Mouse (Mus musculus) intestine, embryonic 16.5 days (tissue): ENCODE data around the gene Asb16. TPM values are rescaled to one million over a fixed set of nuclear protein-coding genes. Genes with fewer than 3 reads are reported as not detected.
A peak's percentile ranks its signal among the peaks of the same experiment; 100 is the strongest.

Experiments used
- ATAC-seq: fragments of 200-750 bp; cut with Nextera tagmentation; 2 replicates; pipeline ENCODE4 v1.8.0; 2017; ENCODE audit warnings: moderate TSS enrichment, moderate library complexity
- H3K27ac ChIP-seq: fragments of 300-500 bp; sonication (generic); 2 replicates; pipeline ENCODE4 v1.5.1; 2014; ENCODE audit warnings: mild to moderate bottlenecking, low read length
- H3K27me3 ChIP-seq: fragments of 300-500 bp; sonication (generic); replicated peaks from 2 replicates; pipeline ENCODE4 v1.6.1; 2014; ENCODE audit warnings: low read length, control low read depth, mixed read lengths; ENCODE audit not compliant: control insufficient read depth, insufficient read depth
- H3K36me3 ChIP-seq: fragments of 300-500 bp; sonication (generic); 2 replicates; pipeline ENCODE4 v1.6.1; 2014; ENCODE audit warnings: low read length, control low read depth; ENCODE audit not compliant: control insufficient read depth, insufficient read depth
- H3K4me1 ChIP-seq: fragments of 300-500 bp; sonication (generic); 2 replicates; pipeline ENCODE4 v1.6.1; 2014; ENCODE audit warnings: low read length, control low read depth, mixed read lengths; ENCODE audit not compliant: control insufficient read depth, insufficient read depth
- H3K4me2 ChIP-seq: fragments of 300-500 bp; sonication (generic); 2 replicates; pipeline ENCODE4 v1.6.1; 2014; ENCODE audit warnings: low read depth, low read length, control low read depth
- H3K4me3 ChIP-seq: fragments of 300-500 bp; sonication (generic); 2 replicates; pipeline ENCODE4 v1.5.1; 2014; ENCODE audit warnings: mild to moderate bottlenecking, low read length
- H3K9ac ChIP-seq: fragments of 300-500 bp; sonication (generic); 2 replicates; pipeline ENCODE4 v1.6.1; 2014; ENCODE audit warnings: low read depth, low read length
- H3K9me3 ChIP-seq: fragments of 300-500 bp; sonication (generic); 2 replicates; pipeline ENCODE4 v1.6.1; 2016; ENCODE audit warnings: low read length, control low read depth; ENCODE audit not compliant: control insufficient read depth
- WGBS: fragments of 180-500 bp; shearing (Covaris S2); extraction: QIAGEN DNeasy Blood & Tissue Kit; methylation state at CpG from one replicate; pipeline ENCODE4 v1.1.7; 2014; 5-methylcytosine and 5-hydroxymethylcytosine counted together
- polyA plus RNA-seq: library from polyadenylated mRNA; unstranded; fragments of >200 nt; fragmentation: Nextera tagmentation; extraction: Ambion mirVana; gene quantifications from 2 replicates; pipeline ENCODE4 v1.2.1, GENCODE M21; 2015

The Asb16 gene
- polyA plus RNA-seq, 1 experiment from 2014 or later = 0.05 TPM

DNA sequence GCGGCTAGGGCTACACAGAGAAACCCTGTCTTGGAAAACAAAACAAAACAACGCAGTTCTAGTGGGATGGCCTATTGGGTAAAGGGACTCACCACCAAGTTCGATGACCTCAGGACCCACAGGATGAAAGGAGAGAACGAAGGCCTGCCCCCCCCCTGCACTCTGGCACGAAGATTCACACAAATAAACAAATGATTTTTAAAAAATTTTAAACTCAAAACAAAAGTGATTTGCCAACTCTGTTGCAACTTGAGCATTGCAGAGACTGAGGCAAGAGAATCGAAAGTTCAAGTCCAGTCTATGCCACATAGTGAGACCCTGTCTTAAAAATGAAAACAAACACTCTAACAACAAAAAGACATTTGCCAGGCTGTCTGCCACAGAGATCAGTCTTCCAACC, 27.9 kb upstream of the Asb16 start:
- 82% methylated on average over 6 of the region's 6 CpGs for WGBS
- H3K36me3 ChIP-seq = no peaks in the 10 kb centered on the region
- H3K4me3 ChIP-seq = no peak overlapping the region
- H3K4me1 ChIP-seq = peaks cover 19% of the 10 kb centered on the region
- no peak overlapping the region for H3K4me2 ChIP-seq
- no peak overlapping the region for H3K9ac ChIP-seq
- H3K27ac ChIP-seq = no peak overlapping the region
- no peak for ATAC-seq
- H3K27me3 ChIP-seq = no peaks in the 10 kb centered on the region
- 0 out of 2 replicates have a peak, but pooled peaks cover 2% of the 10 kb centered on the region for H3K9me3 ChIP-seq

GRCm38 (mm10) chr11:102241246-102241645, 27.3 kb upstream of the Asb16 start:
- peaks cover 20% of the 10 kb centered on the region for H3K4me1 ChIP-seq
- H3K36me3 ChIP-seq = no peaks in the 10 kb centered on the region
- H3K27me3 ChIP-seq = no peaks in the 10 kb centered on the region
- H3K9me3 ChIP-seq = 0 out of 2 replicates have a peak, but pooled peaks cover 2% of the 10 kb centered on the region
- H3K4me3 ChIP-seq = no peak overlapping the region
- H3K9ac ChIP-seq = no peak overlapping the region
- H3K27ac ChIP-seq = peak overlapping the region; percentile 24; the same call in 1 of the 2 replicates
- ATAC-seq = peak; percentile 85
- 61% methylated on average over 5 of the region's 5 CpGs for WGBS
- no peak overlapping the region for H3K4me2 ChIP-seq

- H3K4me2 ChIP-seq = no peak overlapping the region
- 51% methylated on average over 5 of the region's 5 CpGs for WGBS
- no peak overlapping the region for H3K27ac ChIP-seq
- no peaks in the 10 kb centered on the region for H3K36me3 ChIP-seq
- H3K9me3 ChIP-seq = 0 out of 2 replicates have a peak, but pooled peaks cover 2% of the 10 kb centered on the region
- ATAC-seq = no peak
- H3K9ac ChIP-seq = no peak overlapping the region
- H3K4me1 ChIP-seq = peaks cover 18% of the 10 kb centered on the region
- H3K4me3 ChIP-seq = no peak overlapping the region
- no peaks in the 10 kb centered on the region for H3K27me3 ChIP-seq
These were observed 26.7 kb upstream of the Asb16 start for GRCm38 (mm10) chr11:102241874-102242273.

- peak overlapping the region; percentile 43 for H3K4me3 ChIP-seq
- H3K27ac ChIP-seq = peak overlapping the region; percentile 77
- no peaks in the 10 kb centered on the region for H3K27me3 ChIP-seq
- H3K9me3 ChIP-seq = 0 out of 2 replicates have a peak, but pooled peaks cover 2% of the 10 kb centered on the region
- peak overlapping the region; percentile 66 for H3K9ac ChIP-seq
- H3K36me3 ChIP-seq = no peaks in the 10 kb centered on the region
- under 1% methylated on average over 32 of the region's 32 CpGs for WGBS
- H3K4me2 ChIP-seq = peak overlapping the region; percentile 88
- peak; percentile 72 for ATAC-seq
- H3K4me1 ChIP-seq = peaks cover 25% of the 10 kb centered on the region
These were observed 23.6 kb upstream of the Asb16 start for GRCm38 (mm10) chr11:102244926-102245449.

GRCm38 (mm10) chr11:102245581-102246272, 22.8 kb upstream of the Asb16 start:
- H3K9ac ChIP-seq = peak overlapping the region; percentile 66; the same call in 1 of the 2 replicates
- H3K4me1 ChIP-seq = peaks cover 25% of the 10 kb centered on the region
- 0 out of 2 replicates have a peak, but pooled peaks cover 2% of the 10 kb centered on the region for H3K9me3 ChIP-seq
- no peaks in the 10 kb centered on the region for H3K27me3 ChIP-seq
- peak overlapping the region; percentile 77 for H3K27ac ChIP-seq
- peak overlapping the region; percentile 43 for H3K4me3 ChIP-seq
- no peaks in the 10 kb centered on the region for H3K36me3 ChIP-seq
- peak overlapping the region; percentile 88 for H3K4me2 ChIP-seq
- ATAC-seq = peak; percentile 22; the same call in 1 of the 2 replicates
- whole genome bisulfite sequencing = 36% methylated on average over 14 of the region's 14 CpGs

GRCm38 (mm10) chr11:102246273-102246635, 22.3 kb upstream of the Asb16 start:
- WGBS = 65% methylated on average over 6 of the region's 6 CpGs
- H3K27ac ChIP-seq = peak overlapping the region; percentile 38
- no peak overlapping the region for H3K4me2 ChIP-seq
- H3K4me3 ChIP-seq = no peak overlapping the region
- ATAC-seq = no peak
- no peak overlapping the region for H3K9ac ChIP-seq
- H3K9me3 ChIP-seq = 0 out of 2 replicates have a peak, but pooled peaks cover 2% of the 10 kb centered on the region
- no peaks in the 10 kb centered on the region for H3K27me3 ChIP-seq
- H3K4me1 ChIP-seq = peaks cover 22% of the 10 kb centered on the region
- H3K36me3 ChIP-seq = no peaks in the 10 kb centered on the region; the same call in 1 of the 2 replicates

DNA sequence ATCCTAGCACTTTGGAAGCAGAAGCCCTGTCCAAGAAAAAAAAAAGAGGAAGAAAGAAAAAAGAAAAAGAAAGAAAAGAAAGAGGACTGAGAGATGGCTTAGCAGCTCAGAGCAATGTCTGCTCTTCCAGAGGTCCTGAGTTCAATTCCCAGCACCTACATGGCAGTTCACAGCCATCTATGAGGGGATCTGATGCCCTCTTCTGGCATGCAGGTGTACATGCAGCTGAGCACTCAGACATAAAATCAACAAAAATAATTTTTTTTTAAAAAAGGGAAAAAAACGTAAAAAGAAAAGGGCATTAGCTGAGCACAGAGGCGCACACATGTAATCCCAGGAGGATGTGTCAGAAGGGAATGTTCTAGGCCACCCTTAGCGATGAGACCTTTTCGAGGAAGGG, 21.7 kb upstream of the Asb16 start:
- peaks cover 22% of the 10 kb centered on the region for H3K4me1 ChIP-seq
- H3K4me3 ChIP-seq = no peak overlapping the region
- no peak overlapping the region for H3K4me2 ChIP-seq
- no peaks in the 10 kb centered on the region for H3K27me3 ChIP-seq
- 89% methylated on average over 4 of the region's 4 CpGs for WGBS
- no peak for ATAC-seq
- no peaks in the 10 kb centered on the region; the same call in 1 of the 2 replicates for H3K36me3 ChIP-seq
- H3K9me3 ChIP-seq = 0 out of 2 replicates have a peak, but pooled peaks cover under 1% of the 10 kb centered on the region
- H3K9ac ChIP-seq = no peak overlapping the region
- no peak overlapping the region for H3K27ac ChIP-seq

- H3K36me3 ChIP-seq = peaks cover 3% of the 10 kb centered on the region; the same call in 1 of the 2 replicates
- ATAC-seq = peak; percentile 68
- WGBS = under 1% methylated on average over 41 of the region's 41 CpGs
- H3K4me2 ChIP-seq = peak within 1 kb of the TSS; percentile 87
- no peaks in the 10 kb centered on the region for H3K27me3 ChIP-seq
- H3K9ac ChIP-seq = peak within 1 kb of the TSS; percentile 82
- H3K27ac ChIP-seq = peak within 1 kb of the TSS; percentile 51; the same call in 1 of the 2 replicates
- H3K4me3 ChIP-seq = peak within 1 kb of the TSS; percentile 84
- H3K9me3 ChIP-seq = no peaks in the 10 kb centered on the region
- peaks cover 22% of the 10 kb centered on the region for H3K4me1 ChIP-seq
These were observed 19.8 kb upstream of the Asb16 start, which contains the start of gene BC030867 for GRCm38 (mm10) chr11:102248630-102249230. BC030867 (plus strand) TSS chr11:102248882.
